Mouse (Mus musculus) olfactory bulb, adult 2 months (tissue): ENCODE data around the gene Pcare.

Experiments used
- CTCF ChIP-seq: fragments of 200-500 bp; IDR thresholded peaks from 2 replicates; pipeline ENCODE4 v1.5.1; 2012; ENCODE audit warnings: low read depth, mild to moderate bottlenecking, low read length, moderate library complexity; ENCODE audit not compliant: insufficient read depth
- POLR2A ChIP-seq: fragments of 200-500 bp; IDR thresholded peaks from 2 replicates; pipeline ENCODE4 v1.6.1; 2012; ENCODE audit warnings: mild to moderate bottlenecking, low read depth, low read length, moderate library complexity; ENCODE audit not compliant: insufficient read depth

GRCm38 (mm10) chr17:71778696-71779095, 26.0 kb upstream of the Pcare start:
- TF ChIP-seq POLR2A (no peak), CTCF (no peak)
